Mouse (Mus musculus) neural tube, embryonic 10.5 days (tissue): ENCODE data around the gene Tma7.

ENCODE experiments used
- DNase-seq: peaks from one replicate; pipeline ENCODE4 v3.0.0-alpha.2; 2017; ENCODE audit warnings: low spot score; ENCODE audit errors: extremely low spot score

Gene Tma7

DNA sequence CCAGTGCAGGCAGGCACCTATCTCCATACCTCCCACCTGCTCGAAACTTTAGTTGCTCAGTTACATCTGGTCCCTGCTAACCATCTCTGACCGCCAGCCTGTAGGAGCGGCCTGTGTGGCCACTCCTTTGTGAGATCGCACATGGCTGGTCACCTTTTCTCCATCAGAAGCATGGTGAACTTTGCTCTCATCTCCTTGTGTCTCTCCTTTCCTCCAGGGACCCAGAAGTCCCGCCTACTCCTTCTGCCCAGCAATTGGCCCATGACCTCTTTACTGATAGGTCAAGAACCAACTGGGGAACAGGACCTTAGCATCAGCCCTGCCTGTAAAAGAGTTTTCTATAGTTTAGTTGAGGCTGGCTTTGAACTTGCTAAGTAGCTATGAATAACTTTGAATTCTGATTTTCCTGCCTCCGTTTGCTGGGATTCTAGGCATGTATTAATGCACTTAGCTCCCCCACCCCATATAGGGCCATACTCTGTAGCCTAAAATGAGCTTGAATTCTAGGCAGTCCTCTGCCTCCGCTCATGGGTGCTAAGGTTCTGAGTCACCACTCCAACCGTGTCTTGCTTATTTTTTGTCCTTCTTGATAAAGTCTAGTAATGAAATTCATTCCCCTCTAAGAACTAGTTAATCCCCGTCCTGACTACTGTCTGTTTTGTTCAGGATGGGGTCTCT is 32.3 kb downstream of the Tma7 start:
- DNase-seq = no peak

DNA sequence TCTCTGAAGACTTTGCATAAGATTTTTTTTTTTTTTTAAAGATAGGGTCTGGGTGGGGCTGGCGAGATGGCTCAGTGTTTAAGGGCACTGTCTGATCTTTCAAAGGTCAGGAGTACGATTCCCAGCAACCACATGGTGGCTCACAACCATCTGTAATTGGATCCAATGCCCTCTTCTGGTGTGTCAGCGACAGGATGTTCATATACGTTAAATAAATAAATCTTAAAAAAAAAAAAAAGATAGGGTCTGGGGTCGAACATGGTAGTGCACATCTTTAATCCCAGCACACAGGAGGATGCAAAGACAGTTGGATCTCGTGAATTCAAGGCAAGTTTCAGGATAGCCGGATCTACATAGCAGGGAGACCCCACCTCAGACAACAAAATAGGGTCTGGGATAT is 33.1 kb downstream of the Tma7 start:
- DNase-seq = no peak

DNA sequence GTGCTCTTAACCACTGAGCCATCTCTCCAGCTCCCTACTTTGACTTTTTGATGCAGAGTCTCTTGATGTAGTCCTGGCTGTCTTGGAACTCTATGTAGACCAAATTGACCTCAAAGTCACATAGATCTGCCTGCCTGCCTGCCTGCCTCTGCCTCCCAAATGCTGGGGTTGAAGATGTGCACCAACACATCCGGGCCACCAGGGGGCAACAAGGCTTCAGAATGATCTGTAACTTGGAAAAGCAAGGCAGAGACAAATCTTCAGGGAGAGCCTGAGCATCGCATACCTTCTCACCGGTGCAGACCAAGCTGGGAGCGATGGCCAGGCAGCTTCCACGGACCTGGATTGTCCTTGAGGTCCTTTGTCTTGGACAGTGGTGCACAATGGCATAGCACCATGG is 36.1 kb downstream of the Tma7 start:
- DNase-seq = peak; percentile 45

GRCm38 (mm10) chr9:109041351-109041750 is 41.0 kb downstream of the Tma7 start:
- no peak for DNase-seq

- DNase-seq = no peak
These were observed 41.5 kb downstream of the Tma7 start for GRCm38 (mm10) chr9:109040906-109041305.

- no peak for DNase-seq
These were observed 42.2 kb downstream of the Tma7 start for GRCm38 (mm10) chr9:109040216-109040615.

DNA sequence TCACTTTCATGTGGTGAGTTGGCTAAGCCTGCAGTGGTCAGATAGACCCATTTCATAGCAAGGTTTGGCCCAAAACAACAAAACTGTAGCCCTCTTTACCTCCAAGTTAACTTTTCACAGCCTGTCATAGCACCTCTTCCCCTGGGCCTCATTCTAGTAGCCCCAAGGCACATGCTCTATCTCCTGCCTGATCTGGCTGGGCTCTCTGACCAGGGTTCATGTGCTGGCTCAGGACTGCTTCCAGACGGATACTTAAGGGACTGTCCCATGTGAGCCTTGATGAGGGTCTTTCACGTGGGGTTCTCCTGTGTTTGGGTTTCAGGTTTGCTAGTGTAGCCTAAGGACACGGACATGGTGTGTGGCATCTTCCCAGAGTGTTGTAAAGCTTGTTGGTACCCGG is 42.7 kb downstream of the Tma7 start:
- DNase-seq = no peak

DNA sequence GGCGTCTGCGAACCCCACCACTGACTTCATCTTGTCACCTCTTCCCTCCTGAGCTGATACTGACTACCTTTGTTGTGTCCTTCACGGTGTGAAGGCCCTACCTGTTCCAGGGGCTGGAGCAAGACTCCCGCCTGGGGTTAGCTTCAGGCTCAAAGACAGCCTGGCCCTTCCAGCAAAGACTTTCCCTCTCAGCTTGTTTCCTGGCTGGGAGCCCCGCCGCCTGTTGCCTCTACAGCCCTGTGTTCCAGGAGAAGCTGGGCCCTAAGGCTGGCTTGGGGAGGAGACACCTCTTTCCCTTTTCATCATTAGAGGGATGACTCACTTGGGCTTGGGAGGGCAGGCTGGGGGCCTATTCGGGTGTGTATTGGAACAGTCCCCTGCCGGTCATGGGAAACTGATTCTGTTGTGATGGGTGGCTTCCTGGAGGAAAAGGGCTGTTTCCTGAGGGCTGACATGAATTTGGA is 43.5 kb downstream of the Tma7 start:
- no peak for DNase-seq

- peak; percentile 80 for DNase-seq
These were observed 44.1 kb downstream of the Tma7 start, which contains the start of gene Shisa5 for GRCm38 (mm10) chr9:109038086-109038895. Shisa5 (plus strand) TSS chr9:109038565.

DNA sequence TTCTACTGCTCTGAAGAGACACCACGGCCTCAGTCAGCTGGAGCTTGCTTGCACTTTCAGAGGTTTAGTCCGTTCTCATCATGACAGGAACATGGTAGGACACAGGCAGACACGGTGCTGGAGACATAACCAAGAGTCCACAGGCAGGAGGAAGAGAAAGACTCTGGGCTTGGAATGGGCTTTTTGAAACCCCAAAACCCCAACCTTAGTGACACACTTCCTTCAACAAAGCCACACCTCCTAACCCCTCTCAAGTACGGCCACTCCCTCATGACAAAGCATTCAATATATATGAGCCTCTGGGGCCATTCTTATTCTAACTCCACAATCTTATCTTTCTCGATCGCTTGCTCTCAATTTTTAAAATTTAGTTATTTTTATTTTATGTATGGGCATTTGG is 50.0 kb downstream of the Tma7 start:
- no peak for DNase-seq

DNA sequence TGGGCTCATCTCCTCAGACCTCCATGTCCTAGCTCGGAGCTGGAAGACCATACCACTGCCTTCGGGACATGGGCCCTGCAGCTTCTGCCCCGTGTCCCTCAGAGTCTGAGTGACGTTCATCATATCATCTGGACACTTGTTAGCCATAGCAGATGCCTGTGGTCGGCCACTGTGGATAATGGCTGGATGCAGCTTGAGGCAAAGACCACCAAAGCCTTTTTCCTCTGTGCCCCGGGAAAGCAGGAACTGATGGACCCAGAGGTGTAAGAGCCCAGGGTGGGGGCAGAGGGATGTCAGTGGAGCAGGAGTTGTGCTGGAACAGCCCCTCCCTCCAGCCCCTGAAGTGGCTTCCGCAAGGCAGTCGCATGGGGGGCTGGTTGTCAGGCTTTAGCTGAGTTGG is 50.7 kb downstream of the Tma7 start:
- no peak for DNase-seq

GRCm38 (mm10) chr9:109031001-109031400 is 51.4 kb downstream of the Tma7 start:
- DNase-seq = no peak

- no peak for DNase-seq
These were observed 52.1 kb downstream of the Tma7 start for GRCm38 (mm10) chr9:109030312-109030711.

GRCm38 (mm10) chr9:109028919-109029318 is 53.5 kb downstream of the Tma7 start:
- DNase-seq = no peak

- no peak for DNase-seq
These were observed 54.0 kb downstream of the Tma7 start for GRCm38 (mm10) chr9:109028421-109028820.

DNA sequence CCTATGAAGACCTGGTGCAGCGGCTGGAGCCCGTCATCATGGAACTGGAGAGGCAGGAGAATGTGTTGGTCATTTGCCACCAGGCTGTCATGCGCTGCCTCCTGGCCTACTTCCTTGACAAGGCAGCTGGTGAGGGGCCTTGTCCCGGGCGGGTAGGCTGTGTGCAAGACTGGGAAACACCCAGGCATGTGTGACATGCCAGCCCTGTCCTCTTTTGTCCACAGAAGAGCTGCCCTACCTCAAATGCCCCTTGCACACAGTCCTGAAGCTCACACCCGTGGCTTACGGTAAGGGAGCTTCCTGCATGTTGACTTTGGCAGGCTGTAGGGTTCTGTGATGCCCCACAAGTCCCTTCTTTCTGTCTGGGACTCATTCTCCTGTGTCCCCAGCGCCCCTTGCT is 54.9 kb downstream of the Tma7 start:
- DNase-seq = no peak
